Mouse (Mus musculus): ENCODE results near the gene Dlgap1.

Gene Dlgap1

GRCm38 (mm10) chr17:69969021-69969815, at the start of gene Dlgap1:
Dlgap1 (plus strand) TSS chr17:69969073.
- DNase-seq, result peak; percentile 51 to 71

- DNase-seq, result no peak
These were observed 13.9 kb upstream of the Dlgap1 start for GRCm38 (mm10) chr17:69954936-69955335.

GRCm38 (mm10) chr17:69969816-69970750, 1.2 kb downstream of the Dlgap1 start:
- no peak for DNase-seq

GRCm38 (mm10) chr17:69973081-69973480, 4.2 kb downstream of the Dlgap1 start:
- no peak for DNase-seq

- DNase-seq, result no peak
These were observed 5.1 kb downstream of the Dlgap1 start for GRCm38 (mm10) chr17:69973991-69974390.

- DNase-seq, result no peak
These were observed 13.5 kb downstream of the Dlgap1 start for GRCm38 (mm10) chr17:69982236-69982923.

GRCm38 (mm10) chr17:69996406-69996805, 27.5 kb downstream of the Dlgap1 start:
- no peak for DNase-seq

GRCm38 (mm10) chr17:70002026-70002425, 33.2 kb downstream of the Dlgap1 start:
- no peak for DNase-seq

- DNase-seq, result no peak
These were observed 35.8 kb downstream of the Dlgap1 start for GRCm38 (mm10) chr17:70004628-70005027.

- DNase-seq, result no peak
These were observed 38.7 kb downstream of the Dlgap1 start for GRCm38 (mm10) chr17:70007607-70008006.

- no peak for DNase-seq
These were observed 47.6 kb downstream of the Dlgap1 start for GRCm38 (mm10) chr17:70016511-70016910.

- no peak for DNase-seq
These were observed 51.5 kb downstream of the Dlgap1 start for GRCm38 (mm10) chr17:70020376-70020775.

- no peak for DNase-seq
These were observed 53.7 kb downstream of the Dlgap1 start for GRCm38 (mm10) chr17:70022618-70023017.

- DNase-seq, result no peak
These were observed 66.0 kb downstream of the Dlgap1 start for GRCm38 (mm10) chr17:70034862-70035261.

- DNase-seq, result no peak
These were observed 72.0 kb downstream of the Dlgap1 start for GRCm38 (mm10) chr17:70040751-70041430.

- DNase-seq, result no peak
These were observed 99.4 kb downstream of the Dlgap1 start for GRCm38 (mm10) chr17:70068281-70068680.

GRCm38 (mm10) chr17:70072066-70072465, 103.2 kb downstream of the Dlgap1 start:
- DNase-seq, result no peak

- DNase-seq, result no peak
These were observed 119.3 kb downstream of the Dlgap1 start for GRCm38 (mm10) chr17:70088220-70088619.

GRCm38 (mm10) chr17:70090737-70091136, 121.9 kb downstream of the Dlgap1 start:
- DNase-seq, result no peak

- DNase-seq, result no peak
These were observed 160.3 kb downstream of the Dlgap1 start for GRCm38 (mm10) chr17:70129151-70129550.

- no peak for DNase-seq
These were observed 201.0 kb downstream of the Dlgap1 start for GRCm38 (mm10) chr17:70169831-70170230.

- no peak for DNase-seq
These were observed 203.7 kb downstream of the Dlgap1 start for GRCm38 (mm10) chr17:70172500-70173036.
